Mouse (Mus musculus) embryonic facial prominence, embryonic 11.5 days (tissue): ENCODE data around the gene Olfr71. TPM values are rescaled to one million over a fixed set of nuclear protein-coding genes. Genes with fewer than 3 reads are reported as not detected.
A peak's percentile ranks its signal among the peaks of the same experiment; 100 is the strongest.

Experiments used
- ATAC-seq: fragments of 200-750 bp; cut with Nextera tagmentation; replicated peaks from 2 replicates; pipeline ENCODE4 v1.8.0; 2017; ENCODE audit warnings: low read depth; ENCODE audit not compliant: insufficient number of reproducible peaks, low FRiP score, low TSS enrichment
- DNase-seq: peaks from one replicate; pipeline ENCODE4 v3.0.0-alpha.2; 2015; ENCODE audit warnings: low spot score
- H3K27ac ChIP-seq: fragments of 300-500 bp; sonication (generic); replicated peaks from 2 replicates; pipeline ENCODE4 v1.5.1; 2014; ENCODE audit warnings: mild to moderate bottlenecking, low read depth, low read length, control low read depth
- H3K27me3 ChIP-seq: fragments of 300-500 bp; sonication (generic); 2 replicates; pipeline ENCODE4 v1.6.1; 2014; ENCODE audit warnings: mild to moderate bottlenecking, low read length, moderate library complexity, mixed read lengths; ENCODE audit not compliant: control insufficient read depth, insufficient read depth
- H3K36me3 ChIP-seq: fragments of 300-500 bp; sonication (generic); replicated peaks from 2 replicates; pipeline ENCODE4 v1.6.1; 2014; ENCODE audit warnings: low read depth, mild to moderate bottlenecking, low read length, moderate library complexity, mixed read lengths; ENCODE audit not compliant: control insufficient read depth, insufficient read depth
- H3K4me1 ChIP-seq: fragments of 300-500 bp; sonication (generic); 2 replicates; pipeline ENCODE4 v1.6.1; 2014; ENCODE audit warnings: low read length, mixed read lengths; ENCODE audit not compliant: control insufficient read depth, insufficient read depth
- H3K4me2 ChIP-seq: fragments of 300-500 bp; sonication (generic); 2 replicates; pipeline ENCODE4 v1.6.1; 2014; ENCODE audit warnings: low read depth, mild to moderate bottlenecking, control low read depth, low read length, moderate library complexity
- H3K4me3 ChIP-seq: fragments of 300-500 bp; sonication (generic); 2 replicates; pipeline ENCODE4 v1.5.1; 2014; ENCODE audit warnings: low read depth, low read length, control low read depth
- H3K9ac ChIP-seq: fragments of 300-500 bp; sonication (generic); replicated peaks from 2 replicates; pipeline ENCODE4 v1.6.1; 2014; ENCODE audit warnings: mild to moderate bottlenecking, control low read depth, low read length
- H3K9me3 ChIP-seq: fragments of 300-500 bp; sonication (generic); replicated peaks from 2 replicates; pipeline ENCODE4 v1.6.1; 2016; ENCODE audit warnings: mild to moderate bottlenecking, low read length, inconsistent platforms, mixed read lengths; ENCODE audit not compliant: control insufficient read depth
- WGBS: fragments of 180-500 bp; shearing (Covaris S2); extraction: QIAGEN DNeasy Blood & Tissue Kit; methylation state at CpG from one replicate; pipeline ENCODE4 v1.1.7; 2014; 5-methylcytosine and 5-hydroxymethylcytosine counted together
- polyA plus RNA-seq: library from polyadenylated mRNA; unstranded; fragments of >200 nt; fragmentation: Nextera tagmentation; extraction: Ambion mirVana; gene quantifications from 2 replicates; pipeline ENCODE4 v1.2.1, GENCODE M21; 2014

The Olfr71 gene
- polyA plus RNA-seq, 1 experiment from 2014 or later, result not detected

DNA sequence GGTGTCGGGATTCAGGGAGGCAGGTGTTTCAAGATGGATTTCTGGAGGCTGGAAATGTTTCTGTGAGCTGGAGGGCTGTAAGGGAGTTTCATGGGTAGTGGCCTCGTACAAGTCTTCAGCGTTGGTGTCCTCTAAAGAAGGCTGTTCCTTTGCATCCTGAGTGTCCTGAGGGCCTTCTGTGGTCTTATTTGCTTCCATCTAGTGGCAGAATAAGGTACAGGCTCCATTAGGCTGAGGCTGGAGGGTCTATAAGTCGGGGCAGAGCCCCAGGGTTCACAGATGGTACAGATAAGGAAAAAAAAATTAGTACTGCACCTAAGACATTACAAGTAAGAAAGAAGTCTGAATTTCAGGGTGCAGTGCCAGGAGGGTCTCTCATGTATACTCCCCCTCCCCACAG is 43.6 kb downstream of the Olfr71 start:
- no peaks in the 10 kb centered on the region for H3K36me3 ChIP-seq
- H3K9ac ChIP-seq, result no peak overlapping the region
- H3K9me3 ChIP-seq, result no peaks in the 10 kb centered on the region
- no peaks in the 10 kb centered on the region for H3K4me1 ChIP-seq
- no peak overlapping the region for H3K4me3 ChIP-seq
- no peak overlapping the region for H3K27ac ChIP-seq
- 24% methylated on average over 4 of the region's 4 CpGs for WGBS
- DNase-seq (peak; percentile 45), ATAC-seq (no peak)
- no peak overlapping the region for H3K4me2 ChIP-seq
- H3K27me3 ChIP-seq, result peaks cover 6% of the 10 kb centered on the region

DNA sequence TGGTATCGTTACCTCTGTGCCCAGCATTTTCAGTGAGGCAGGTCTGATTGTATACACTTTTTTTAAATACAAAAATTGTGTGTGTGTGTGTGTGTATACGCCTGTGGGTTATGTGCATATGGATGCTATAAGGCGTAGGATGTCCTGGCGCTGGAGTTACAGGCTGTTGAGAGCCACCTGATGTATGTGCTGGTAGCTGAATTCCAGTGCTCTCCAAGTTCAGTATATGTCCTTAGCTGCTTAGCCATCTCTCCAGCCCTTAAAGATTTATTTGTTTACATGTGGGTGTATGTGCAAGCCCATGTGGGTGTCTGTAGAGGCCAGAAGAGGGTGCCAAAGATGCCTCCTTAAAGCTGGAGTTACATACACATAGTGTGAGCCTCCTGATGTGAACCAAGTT is 52.9 kb downstream of the Olfr71 start:
- 0 out of 2 replicates have a peak overlapping the region, but pooled peaks have one; percentile 7 for H3K4me2 ChIP-seq
- no peaks in the 10 kb centered on the region for H3K4me1 ChIP-seq
- 59% methylated on average over 4 of the region's 4 CpGs for WGBS
- DNase-seq (no peak), ATAC-seq (no peak)
- peak overlapping the region; percentile 82 for H3K4me3 ChIP-seq
- no peak overlapping the region for H3K9ac ChIP-seq
- no peak overlapping the region for H3K27ac ChIP-seq
- H3K27me3 ChIP-seq, result no peaks in the 10 kb centered on the region
- no peaks in the 10 kb centered on the region for H3K36me3 ChIP-seq
- no peaks in the 10 kb centered on the region for H3K9me3 ChIP-seq

DNA sequence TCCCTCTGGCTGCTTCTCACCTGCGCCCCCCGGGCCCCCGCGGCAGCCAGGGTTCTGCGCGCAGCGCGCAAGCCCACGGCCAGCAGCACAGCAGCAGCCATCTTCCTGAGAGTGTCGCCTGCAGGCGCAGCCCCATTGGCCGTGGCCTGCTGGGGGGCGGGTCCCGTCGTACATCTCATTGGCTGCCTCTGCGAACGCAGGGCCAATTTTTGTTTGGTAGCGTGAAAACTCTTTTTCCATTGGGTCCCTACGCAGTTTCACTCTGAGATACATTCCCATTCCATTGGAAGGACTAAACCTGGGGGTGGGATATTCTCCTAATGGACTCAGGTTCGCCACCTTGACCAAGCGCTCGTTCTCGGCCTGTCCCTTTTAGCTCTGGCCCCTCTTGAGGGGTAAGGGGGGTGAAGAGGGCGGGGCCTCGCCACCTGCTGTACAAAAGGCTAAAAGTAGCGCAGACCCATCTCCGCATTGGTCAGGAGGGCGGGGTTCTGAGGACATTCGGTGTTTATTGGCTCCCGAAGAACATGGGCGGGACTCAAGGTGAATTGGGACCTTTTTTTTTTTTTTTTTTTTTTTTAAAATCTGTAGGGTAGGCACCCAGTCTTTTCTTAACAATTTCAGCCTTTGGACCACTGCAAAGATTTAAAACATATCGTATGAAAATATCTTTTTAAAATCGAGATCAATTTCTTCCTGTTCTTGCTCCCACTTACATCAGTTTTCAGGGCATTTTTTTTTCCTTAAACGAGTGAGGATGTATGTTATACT is 53.5 kb downstream of the Olfr71 start, which contains the start of gene Hint2:
Gene Hint2, minus strand, starts transcription at position 128 of the 771 bp plus-strand sequence.
- Histone ChIP-seq H3K27ac (peak within 1 kb of the TSS; percentile 78), H3K9me3 (no peaks in the 10 kb centered on the region), H3K36me3 (no peaks in the 10 kb centered on the region), H3K4me2 (peak within 1 kb of the TSS; percentile 60), H3K4me1 (no peaks in the 10 kb centered on the region), H3K4me3 (peak within 1 kb of the TSS; percentile 82), H3K9ac (peak within 1 kb of the TSS; percentile 90), H3K27me3 (no peaks in the 10 kb centered on the region)
- 2% methylated on average over 34 of the region's 34 CpGs for WGBS
- peak; percentile 98 for DNase-seq
- ATAC-seq, result peak; percentile 97

DNA sequence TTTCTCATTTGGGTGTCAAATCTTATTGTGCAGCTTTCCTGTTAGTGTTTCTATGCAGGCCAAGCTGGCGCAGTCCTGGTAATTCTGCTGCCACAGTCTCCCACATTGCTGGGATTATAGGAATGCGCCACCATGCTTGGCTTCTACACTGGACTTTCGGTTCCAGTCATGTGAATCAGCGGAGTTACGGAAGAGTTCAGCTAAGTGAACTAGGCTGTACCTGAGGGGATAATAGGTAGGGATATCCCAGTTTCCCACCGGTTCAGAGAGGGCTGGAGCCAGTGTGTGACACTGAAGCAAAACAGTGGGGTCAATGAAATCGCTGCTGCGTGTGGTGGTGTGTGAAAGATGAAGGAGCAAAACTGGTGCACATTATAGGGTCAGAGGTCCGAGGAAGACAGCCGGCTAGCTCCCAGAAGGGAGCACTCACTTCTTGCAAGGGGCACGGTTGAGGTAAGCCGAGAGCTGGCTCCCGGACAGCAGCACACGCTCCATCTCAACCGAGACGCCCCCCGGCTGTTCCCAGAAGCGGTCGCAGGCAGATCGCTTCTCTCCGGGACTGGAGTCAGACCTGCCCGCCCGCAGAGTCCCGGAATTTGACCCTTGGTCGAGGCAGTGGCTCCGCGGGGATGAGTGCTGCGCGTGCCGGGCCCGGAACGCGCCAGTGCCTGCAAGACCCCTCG is 54.3 kb downstream of the Olfr71 start:
- Histone ChIP-seq H3K27ac (peak overlapping the region; percentile 78), H3K36me3 (no peaks in the 10 kb centered on the region), H3K4me2 (peak overlapping the region; percentile 60), H3K4me1 (no peaks in the 10 kb centered on the region), H3K9ac (peak overlapping the region; percentile 90), H3K27me3 (no peaks in the 10 kb centered on the region), H3K4me3 (peak overlapping the region; percentile 82), H3K9me3 (no peaks in the 10 kb centered on the region)
- DNase-seq (no peak), ATAC-seq (peak; percentile 37)
- 5% methylated on average over 34 of the region's 34 CpGs for WGBS

Other genes with a start within 250 kb of the Olfr71 start
- gene Sit1, start 226.5 kb downstream of the Olfr71 start, polyA plus RNA-seq, result not detected in 2 replicates
- 54.6 and 61.1 TPM in 2 replicates for gene Ccdc107, start 217.4 kb downstream of the Olfr71 start, polyA plus RNA-seq
- gene Arhgef39, start 210.6 kb downstream of the Olfr71 start, polyA plus RNA-seq, result 41.0 and 43.7 TPM in 2 replicates
- 0.41 and 0.52 TPM in 2 replicates for gene Car9, start 203.3 kb downstream of the Olfr71 start, polyA plus RNA-seq
- gene Tpm2, start 186.5 kb downstream of the Olfr71 start, polyA plus RNA-seq, result 97.9 and 99.1 TPM in 2 replicates
- 41.0 and 41.7 TPM in 2 replicates for gene Creb3, start 147.9 kb downstream of the Olfr71 start, polyA plus RNA-seq
- 40.6 and 42.1 TPM in 2 replicates for gene Tln1, start 147.6 kb downstream of the Olfr71 start, polyA plus RNA-seq
- 21.1 and 30.4 TPM in 2 replicates for gene Rgp1, start 131.5 kb downstream of the Olfr71 start, polyA plus RNA-seq
- gene Gba2, start 131.4 kb downstream of the Olfr71 start, polyA plus RNA-seq, result 21.0 and 21.1 TPM in 2 replicates
- gene Msmp, start 125.8 kb downstream of the Olfr71 start, polyA plus RNA-seq, result not detected in 2 replicates
- gene Npr2, start 78.3 kb downstream of the Olfr71 start, polyA plus RNA-seq, result 16.6 and 18.2 TPM in 2 replicates
- gene Spag8, start 56.7 kb downstream of the Olfr71 start, polyA plus RNA-seq, result 1.1 and 1.8 TPM in 2 replicates
- gene Hint2, start 53.8 kb downstream of the Olfr71 start, polyA plus RNA-seq, result 76.3 and 84.7 TPM in 2 replicates
- 2.1 and 3.2 TPM in 2 replicates for gene Tmem8b, start 41.3 kb downstream of the Olfr71 start, polyA plus RNA-seq
- 2.8 and 3.0 TPM in 2 replicates for gene Fam221b, start 41.1 kb downstream of the Olfr71 start, polyA plus RNA-seq
- not detected in 2 replicates for gene Olfr70, start 9.4 kb downstream of the Olfr71 start, polyA plus RNA-seq
- gene Hrct1, start 16.9 kb upstream of the Olfr71 start, polyA plus RNA-seq, result 0.18 and 0.20 TPM in 2 replicates
- gene Spaar, start 19.8 kb upstream of the Olfr71 start, polyA plus RNA-seq, result 0.04 and 0.08 TPM in 2 replicates
- gene Olfr159, start 60.8 kb upstream of the Olfr71 start, polyA plus RNA-seq, result not detected in 2 replicates
- gene Olfr156, start 113.6 kb upstream of the Olfr71 start, polyA plus RNA-seq, result 0.26 TPM in 1 of 2 replicates, not detected in the other
- not detected in 2 replicates for gene Olfr157, start 129.9 kb upstream of the Olfr71 start, polyA plus RNA-seq
- gene Olfr155, start 141.3 kb upstream of the Olfr71 start, polyA plus RNA-seq, result not detected in 2 replicates
- gene Reck, start 165.3 kb upstream of the Olfr71 start, polyA plus RNA-seq, result 21.7 and 24.3 TPM in 2 replicates
- gene Glipr2, start 247.1 kb upstream of the Olfr71 start, polyA plus RNA-seq, result 135 and 142 TPM in 2 replicates